Mouse (Mus musculus): Measurements from ENCODE around the gene Atg3.

The Atg3 gene

GRCm38 (mm10) chr16:45204859-45205670 is 46.5 kb downstream of the Atg3 start:
- no peak for DNase-seq (ENCODE audit: low spot score)

DNA sequence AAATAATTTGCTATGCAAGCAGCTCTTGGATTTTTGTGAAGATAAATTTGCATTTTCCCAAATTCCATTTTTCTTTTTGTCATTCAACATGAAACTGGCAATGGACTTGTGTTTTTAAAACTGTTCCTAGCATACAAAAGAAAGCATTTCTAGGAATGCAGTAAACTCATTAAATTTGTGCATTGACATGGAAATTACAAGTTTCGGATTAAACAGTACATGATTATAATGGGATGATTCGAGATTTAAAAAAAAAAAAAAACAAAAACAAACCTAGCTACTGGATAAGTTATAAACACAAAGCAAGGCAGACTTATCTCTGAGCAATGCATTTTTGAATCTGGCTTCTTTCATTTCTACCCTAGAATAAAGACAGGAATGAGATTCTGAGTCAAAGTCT is 63.4 kb downstream of the Atg3 start:
- DNase-seq (ENCODE audit: low spot score): no peak

DNA sequence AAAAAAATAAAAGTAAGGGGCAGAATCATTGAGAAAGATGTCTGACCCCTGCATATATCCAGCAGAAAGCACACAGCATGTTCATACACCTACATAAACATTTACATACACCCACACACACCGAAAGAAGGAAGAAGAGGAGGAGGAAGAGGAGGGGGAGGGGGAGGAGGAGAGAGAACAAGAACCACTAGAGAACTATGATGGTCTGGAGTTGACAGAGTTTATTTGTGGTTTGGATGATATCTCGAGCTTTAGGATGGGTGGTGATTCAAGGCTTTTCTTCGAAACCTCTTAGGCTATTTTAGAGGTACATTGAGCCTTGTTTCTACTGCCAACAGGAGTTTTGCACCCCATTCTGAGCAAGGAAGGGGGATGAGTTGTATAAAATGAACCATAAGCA is 64.2 kb downstream of the Atg3 start:
- DNase-seq (ENCODE audit: low spot score): no peak

DNA sequence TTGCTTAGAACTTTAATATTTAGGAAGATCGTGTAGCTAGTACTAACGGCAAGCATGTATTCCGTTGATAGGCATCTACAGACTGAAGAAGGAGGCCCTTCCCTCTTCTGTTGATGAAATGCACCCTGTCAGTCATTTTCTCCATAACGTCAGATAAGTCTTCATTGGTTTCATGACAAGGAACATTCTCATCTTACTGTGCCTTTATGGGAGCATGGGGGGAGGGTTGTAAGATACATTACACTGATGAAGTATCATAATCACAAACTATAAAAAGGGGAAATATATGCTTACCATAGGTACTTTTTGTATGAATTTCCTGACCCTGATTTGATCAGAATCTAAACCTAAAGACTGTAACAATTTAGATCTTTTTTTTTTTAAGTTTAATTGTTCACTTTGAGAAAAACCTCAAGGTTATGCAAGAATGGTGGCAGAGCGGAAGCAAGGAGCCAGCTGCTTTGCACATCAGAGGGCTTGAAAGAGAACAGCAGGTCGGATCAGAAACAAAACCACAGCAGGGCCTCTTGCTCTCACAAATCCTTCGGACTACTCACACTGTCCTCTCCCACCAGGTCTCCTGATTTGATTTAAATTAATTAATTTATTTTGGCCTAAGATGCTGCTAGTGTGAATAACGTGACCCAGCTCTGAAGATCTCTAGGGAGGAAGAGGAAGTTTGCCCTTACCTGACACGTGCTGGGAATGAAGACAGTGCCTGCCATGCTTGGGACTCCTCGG is 65.2 kb downstream of the Atg3 start, which contains the start of gene Btla:
Gene Btla, plus strand, starts transcription at position 668 of the 741 bp plus-strand sequence.
- no peak for DNase-seq (ENCODE audit: low spot score)

- no peak for DNase-seq (ENCODE audit: low spot score)
Measured at GRCm38 (mm10) chr16:45224431-45225008, 65.9 kb downstream of the Atg3 start.

- DNase-seq (ENCODE audit: low spot score): no peak
Measured at GRCm38 (mm10) chr16:45227002-45227401, 68.4 kb downstream of the Atg3 start.

DNA sequence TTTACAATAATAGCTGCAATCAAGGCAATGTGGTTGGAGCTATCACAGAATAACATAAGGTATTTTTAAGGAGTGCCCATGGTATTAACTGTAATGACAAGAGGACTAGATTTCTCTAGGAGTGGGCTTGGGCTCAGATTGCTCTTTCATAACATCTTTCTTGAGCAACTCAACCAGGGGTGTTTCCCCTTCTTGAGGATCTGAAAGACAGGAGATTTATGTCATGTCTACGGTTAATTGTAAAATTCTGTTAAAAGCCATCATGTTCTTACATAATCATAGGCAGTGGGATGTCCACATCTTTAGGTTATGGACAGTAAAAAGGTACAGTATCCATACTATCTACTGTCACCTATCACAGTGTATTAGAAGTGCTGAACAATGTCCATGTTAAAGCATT is 72.7 kb downstream of the Atg3 start:
- DNase-seq (ENCODE audit: low spot score): no peak

GRCm38 (mm10) chr16:45233007-45233406 is 74.4 kb downstream of the Atg3 start:
- DNase-seq (ENCODE audit: low spot score): no peak

Measured in urinary bladder, postnatal 10 days (tissue).